Mouse (Mus musculus) adrenal gland, postnatal 4 days (tissue): ENCODE results near the gene Oit3. TPM values are rescaled to one million over a fixed set of nuclear protein-coding genes. Genes with fewer than 3 reads are reported as not detected.

ENCODE experiments used
- DNase-seq, 2 experiments: peaks; one replicate each; pipeline ENCODE4 v3.0.0; 2021 to 2022; ENCODE audit warnings: low spot score in 2 of 2, mixed read lengths in 2 of 2
- long read RNA-seq, 2 experiments: library from polyadenylated mRNA; stranded (forward); transcript quantifications; one replicate each; pipeline ENCODE4 v2.0.0; 2021
- total RNA-seq, 2 experiments: library from RNA; stranded (reverse); gene quantifications; 2 replicates each; pipeline ENCODE4 v1.2.3; 2021

Gene Oit3
- 1 to 10 TPM; 3.9 to 6.1 TPM for total RNA-seq
- long read RNA-seq, experiment 1, partial matches to known transcripts, result 1 of 2 reads
- long read RNA-seq, experiment 1, other reads (novel, unspliced or antisense), result 0 of 2 reads
- long read RNA-seq, experiment 2, partial matches to known transcripts, result 0 of 4 reads
- long read RNA-seq, experiment 2, other reads (novel, unspliced or antisense), result 0 of 4 reads

DNA sequence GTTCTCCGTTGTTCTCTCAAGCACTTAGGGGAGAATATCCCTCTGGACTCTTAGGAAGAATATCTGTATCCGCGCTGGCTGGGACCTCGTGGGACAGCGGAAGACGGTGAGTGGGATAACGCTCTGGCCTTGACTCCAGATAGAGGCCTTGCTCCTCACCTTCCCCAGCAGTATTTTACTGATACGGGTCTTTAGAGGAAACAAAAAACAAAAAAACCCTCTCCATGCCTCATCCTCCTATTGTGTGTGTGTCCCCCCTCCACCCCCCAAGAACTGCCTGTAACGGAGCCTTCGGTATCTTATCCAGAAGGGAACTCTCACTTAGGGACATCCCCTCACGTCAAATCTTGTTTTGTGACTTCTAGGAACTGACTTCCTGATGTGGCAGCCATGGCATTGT is at the start of gene Oit3:
Gene Oit3, minus strand, starts transcription at position 44 of the 400 bp plus-strand sequence.
- no peak for DNase-seq

GRCm38 (mm10) chr10:59490920-59491319 is 49.3 kb upstream of the Oit3 start:
- DNase-seq, result no peak

DNA sequence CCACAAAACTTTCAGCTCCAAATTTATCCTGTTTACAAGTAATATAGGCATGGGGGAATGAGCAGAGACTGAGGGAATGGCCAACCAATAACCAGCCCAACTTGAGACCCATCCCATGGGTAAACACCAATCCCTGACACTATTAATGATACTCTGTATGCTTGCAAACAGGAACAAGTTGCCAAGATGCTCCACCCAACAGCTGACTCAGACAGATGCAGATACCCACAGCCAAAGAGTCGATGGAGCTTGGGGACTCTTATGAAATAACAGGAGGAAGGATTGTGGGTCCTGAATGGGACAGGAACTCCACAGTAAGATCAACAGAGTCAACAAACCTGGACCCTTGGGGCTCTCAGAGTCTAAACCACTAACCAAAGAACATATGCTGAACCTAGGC is 47.8 kb upstream of the Oit3 start:
- DNase-seq, result no peak

GRCm38 (mm10) chr10:59487351-59487750 is 45.8 kb upstream of the Oit3 start:
- DNase-seq, result no peak

GRCm38 (mm10) chr10:59484318-59484717 is 42.7 kb upstream of the Oit3 start:
- DNase-seq, result no peak

DNA sequence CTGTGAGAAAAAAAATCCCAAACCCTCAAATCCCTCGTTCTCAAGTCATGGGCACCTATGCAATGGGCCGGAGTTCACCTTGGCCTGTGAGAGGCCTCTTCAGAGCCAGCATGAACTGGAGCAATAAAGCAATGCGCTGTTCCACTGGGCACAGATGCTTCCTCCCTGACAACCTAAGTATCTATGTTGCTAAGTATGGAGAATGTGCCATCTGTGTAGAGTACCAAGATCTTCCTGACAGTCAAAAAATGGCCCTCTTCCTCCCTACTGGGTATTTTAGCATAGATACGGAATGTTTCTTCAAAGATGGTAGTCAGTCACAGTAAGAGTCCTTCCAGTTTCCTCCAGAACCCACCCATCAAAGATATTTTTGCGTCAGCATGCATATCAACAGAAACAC is 39.8 kb upstream of the Oit3 start:
- no peak for DNase-seq

- DNase-seq, result no peak
These were observed 28.9 kb upstream of the Oit3 start for GRCm38 (mm10) chr10:59470451-59470850.

DNA sequence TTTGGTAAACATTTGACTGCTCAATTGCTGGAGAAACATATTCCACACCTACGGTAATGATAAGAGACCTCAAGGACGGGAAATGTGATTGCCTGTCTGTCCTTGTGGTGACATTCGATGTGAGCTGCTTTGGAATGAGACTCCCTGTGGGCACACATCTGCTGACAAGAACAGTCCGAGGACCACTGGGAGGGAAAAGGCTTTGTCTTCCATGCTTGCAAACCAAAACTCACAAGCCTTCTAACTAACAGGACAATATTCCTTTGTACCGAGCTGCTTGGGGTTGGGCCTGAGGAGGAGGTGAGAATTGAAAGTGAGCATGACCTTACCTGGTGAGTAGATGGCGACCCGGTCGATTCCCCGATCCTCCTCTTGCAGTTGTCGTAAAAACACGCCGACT is 25.7 kb upstream of the Oit3 start:
- no peak for DNase-seq

GRCm38 (mm10) chr10:59466626-59467025 is 25.0 kb upstream of the Oit3 start:
- no peak for DNase-seq

- DNase-seq, result no peak
These were observed 24.0 kb upstream of the Oit3 start for GRCm38 (mm10) chr10:59465546-59465945.

- DNase-seq, result no peak
These were observed 20.7 kb upstream of the Oit3 start for GRCm38 (mm10) chr10:59462307-59462706.

DNA sequence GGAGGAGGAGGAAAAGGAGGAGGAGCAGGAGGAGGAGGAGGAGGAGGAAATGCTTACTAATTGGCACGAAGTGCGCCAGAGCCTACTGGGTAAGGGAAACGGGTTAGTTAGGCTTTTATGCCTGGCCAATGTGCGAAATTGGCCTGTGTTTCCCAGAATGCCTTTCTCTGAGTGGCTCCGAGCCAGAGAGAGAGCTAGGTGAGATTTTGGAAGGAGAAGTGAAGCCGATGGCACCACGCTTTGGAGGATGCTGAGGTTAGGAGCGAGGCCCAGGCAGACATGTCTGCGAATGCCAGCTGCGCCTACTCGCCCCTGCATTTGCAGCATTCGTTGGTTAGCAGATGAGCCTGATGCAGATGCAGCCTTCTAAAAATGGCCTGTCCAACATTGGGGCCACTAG is 18.2 kb upstream of the Oit3 start:
- no peak for DNase-seq

GRCm38 (mm10) chr10:59454631-59455030 is 13.1 kb upstream of the Oit3 start:
- DNase-seq, result no peak

DNA sequence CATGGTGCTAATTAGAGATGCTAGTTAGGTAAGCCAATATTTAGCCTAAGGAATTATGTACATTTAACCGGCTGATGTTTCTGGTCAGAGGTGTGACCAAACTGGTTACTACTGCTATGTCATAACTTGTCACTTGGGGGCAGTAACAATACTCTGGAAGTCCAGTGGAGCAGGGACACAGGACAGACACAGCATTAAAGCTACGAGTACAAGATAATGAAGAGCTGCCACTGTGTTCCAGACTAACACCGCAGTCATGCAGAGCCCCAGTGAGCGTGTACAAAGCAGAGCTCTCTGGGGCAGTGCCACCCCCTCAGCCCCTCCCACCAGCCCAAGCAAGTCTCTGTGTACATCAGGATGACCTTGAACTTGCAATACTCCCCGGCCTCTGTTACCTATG is 10.3 kb upstream of the Oit3 start:
- no peak for DNase-seq

GRCm38 (mm10) chr10:59447546-59447945 is 6.0 kb upstream of the Oit3 start:
- no peak for DNase-seq

GRCm38 (mm10) chr10:59446911-59447437 is 5.4 kb upstream of the Oit3 start:
- no peak for DNase-seq

- DNase-seq, result no peak
These were observed 3.1 kb upstream of the Oit3 start for GRCm38 (mm10) chr10:59444635-59445034.

DNA sequence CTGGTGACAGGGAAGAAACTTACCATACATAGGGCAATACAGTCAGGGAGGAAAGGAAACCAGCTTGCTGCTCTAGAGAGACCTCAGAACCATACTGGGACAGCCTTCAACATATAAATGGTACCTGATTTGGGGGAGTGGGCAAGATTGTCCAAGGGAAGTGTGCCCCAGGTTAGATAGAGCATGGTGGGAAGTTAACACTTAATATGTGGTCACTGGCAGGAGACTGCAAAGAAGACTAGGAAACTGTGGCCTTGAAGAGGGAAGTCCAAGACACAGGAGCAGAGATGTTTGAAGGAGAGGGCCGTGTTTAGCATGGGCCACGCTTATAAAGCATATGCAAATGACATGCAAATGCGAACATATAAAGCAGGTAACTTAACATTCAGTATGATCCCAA is 2.5 kb upstream of the Oit3 start:
- no peak for DNase-seq

GRCm38 (mm10) chr10:59443212-59443611 is 1.6 kb upstream of the Oit3 start:
- no peak for DNase-seq

DNA sequence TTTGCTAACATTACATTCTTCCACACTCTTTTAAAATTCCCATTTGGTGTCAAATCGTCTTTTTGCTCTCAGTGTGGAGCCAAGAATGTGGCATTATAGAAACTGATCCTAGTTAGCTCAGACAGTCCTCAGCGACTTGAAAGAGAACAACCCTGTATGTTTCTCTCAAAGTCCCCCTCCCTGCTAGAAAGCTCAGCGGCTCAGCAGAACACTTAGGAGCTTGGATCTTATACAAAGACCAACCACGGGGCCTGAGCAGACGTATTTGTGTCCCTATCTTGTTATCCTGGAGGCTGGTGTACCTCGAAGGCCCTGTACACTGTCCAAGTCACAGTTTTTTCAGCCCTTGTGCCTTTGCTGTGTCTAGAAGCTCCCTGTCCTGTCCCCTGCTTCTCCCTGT is 1.4 kb downstream of the Oit3 start:
- no peak for DNase-seq

DNA sequence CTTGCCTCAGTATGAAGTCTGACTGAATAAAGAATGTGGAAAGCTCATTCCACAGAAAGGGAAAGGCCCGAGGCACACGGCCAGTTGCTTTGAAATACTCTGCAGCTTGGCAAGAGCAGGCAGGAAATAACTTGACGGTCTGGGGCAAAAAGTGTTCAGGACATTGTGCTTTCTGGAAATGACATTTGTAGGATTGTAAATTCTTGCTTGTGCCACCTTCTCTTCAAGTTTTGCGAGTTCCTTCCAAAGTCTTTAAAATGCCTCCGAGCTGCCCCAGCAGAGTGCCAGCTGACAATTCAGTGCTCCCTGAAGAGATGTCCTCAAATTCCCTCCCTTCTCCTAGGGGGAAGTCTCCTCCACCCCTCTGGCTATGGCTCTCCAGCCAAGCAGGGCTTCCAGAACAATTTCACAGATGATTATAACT is 2.1 kb downstream of the Oit3 start:
- no peak for DNase-seq

- no peak for DNase-seq
These were observed 2.9 kb downstream of the Oit3 start for GRCm38 (mm10) chr10:59438651-59439050.

DNA sequence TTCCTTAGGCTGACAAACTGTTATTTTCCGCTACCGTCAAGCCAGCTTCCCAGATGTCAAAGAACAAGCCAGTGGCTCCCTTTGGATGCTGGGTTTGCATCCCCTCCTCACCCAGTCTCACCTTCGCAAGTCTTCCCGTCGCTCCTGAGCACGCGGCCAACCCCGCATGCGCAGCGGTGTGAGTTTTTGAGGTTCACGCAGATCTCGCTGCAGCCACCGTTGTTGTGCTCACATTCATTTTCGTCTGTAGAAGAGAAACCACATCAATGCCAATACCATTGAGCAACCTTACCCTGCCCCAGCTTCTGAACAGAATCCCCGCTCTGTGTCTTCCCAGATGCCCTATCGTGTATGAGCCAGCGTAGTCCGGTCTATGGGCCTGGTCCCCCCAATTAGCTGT is 5.8 kb downstream of the Oit3 start:
- DNase-seq, result no peak
